Mouse (Mus musculus): Measurements from ENCODE around the gene Ufsp2. TPM values are rescaled to one million over a fixed set of nuclear protein-coding genes. Genes with fewer than 3 reads are reported as not detected.

The Ufsp2 gene
- total and polyA plus RNA-seq, 3 experiments, result 45.0 to 58.9 TPM; not detected in 1

- Histone ChIP-seq H3K9me3 (replicated peaks; ENCODE audit: insufficient read depth, low read length) (no peaks in the 10 kb centered on the region), H3K4me1 (ENCODE audit: control insufficient read depth in 1 of 2, insufficient read depth in 2 of 2, low read length in 2 of 2) (peaks cover 0 to 2% of the 10 kb centered on the region in 2 experiments; a peak in 3 of 4 replicates), H3K36me3 (ENCODE audit: control insufficient read depth in 1 of 2, insufficient read depth in 2 of 2, low read length in 2 of 2) (peaks cover 0 to 9% of the 10 kb centered on the region in 2 experiments; a peak in 2 of 4 replicates), H3K4me3 (ENCODE audit: control insufficient read depth in 1 of 2, insufficient read depth in 1 of 2, low read depth in 2 of 2, low read length in 2 of 2) (no peak overlapping the region), H3K9ac (ENCODE audit: control insufficient read depth, low read depth, low read length, poor library complexity, severe bottlenecking) (no peak overlapping the region), H3K27me3 (ENCODE audit: control insufficient read depth in 1 of 2, insufficient read depth in 2 of 2, low read length in 2 of 2) (no peaks in the 10 kb centered on the region), H3K79me2 (ENCODE audit: control insufficient read depth, insufficient read depth, low read length, poor library complexity) (no peaks in the 10 kb centered on the region), H3K27ac (ENCODE audit: control insufficient read depth, low read depth, low read length) (no peak overlapping the region)
- TF ChIP-seq ZNF384 (IDR thresholded peaks at IDR 0.05; ENCODE audit: low read depth, low read length), result peak; percentile 65
- no peak for TF ChIP-seq MYC (IDR thresholded peaks at IDR 0.05; ENCODE audit: low read depth, low read length)
- DNase-seq (ENCODE audit: low read depth, low spot score), result peak; percentile 54
Measured at GRCm38 (mm10) chr8:46010306-46010705, 35.0 kb downstream of the Ufsp2 start.

- DNase-seq (ENCODE audit: low read depth, low spot score), result no peak
- H3K9me3 ChIP-seq (replicated peaks; ENCODE audit: insufficient read depth, low read length), result no peaks in the 10 kb centered on the region
- no peak for TF ChIP-seq GATA1 (IDR thresholded peaks at IDR 0.05; ENCODE audit: low read depth, low read length)
- TF ChIP-seq SIN3A (IDR thresholded peaks at IDR 0.05; ENCODE audit: low read length), result no peak
- no peak for TF ChIP-seq MYC (IDR thresholded peaks at IDR 0.05; ENCODE audit: low read depth, low read length)
- no peak for TF ChIP-seq BHLHE40 (IDR thresholded peaks at IDR 0.05; ENCODE audit: borderline replicate concordance, low read depth, low read length)
- TF ChIP-seq TBP (IDR thresholded peaks at IDR 0.05; ENCODE audit: low read depth, low read length), result no peak
- no peak for TF ChIP-seq MEF2A (IDR thresholded peaks at IDR 0.05; ENCODE audit: extremely low read depth, insufficient replicate concordance, low read depth, low read length, poor library complexity, severe bottlenecking)
- no peak for TF ChIP-seq E2F4 (IDR thresholded peaks at IDR 0.05; ENCODE audit: borderline replicate concordance, low read depth, low read length)
- no peak for TF ChIP-seq JUND (IDR thresholded peaks at IDR 0.05; ENCODE audit: low read depth, low read length)
- no peak for TF ChIP-seq EP300 (IDR thresholded peaks at IDR 0.05; ENCODE audit: low read depth in 1 of 2, low read length in 2 of 2)
- no peak for TF ChIP-seq CHD2 (IDR thresholded peaks at IDR 0.05; ENCODE audit: low read length)
- no peak for TF ChIP-seq CHD1 (IDR thresholded peaks at IDR 0.05; ENCODE audit: low read depth, low read length)
- no peak for TF ChIP-seq ZNF384 (IDR thresholded peaks at IDR 0.05; ENCODE audit: low read depth, low read length)
- TF ChIP-seq ZC3H11A (IDR thresholded peaks at IDR 0.05; ENCODE audit: low read depth, low read length), result no peak
- no peak for TF ChIP-seq TAL1 (IDR thresholded peaks at IDR 0.05; ENCODE audit: low read length)
- no peak for TF ChIP-seq NELFE (IDR thresholded peaks at IDR 0.05; ENCODE audit: low read depth, low read length)
- TF ChIP-seq POLR2AphosphoS5 (IDR thresholded peaks at IDR 0.05; ENCODE audit: borderline replicate concordance, low read depth, low read length), result no peak
- TF ChIP-seq USF2 (IDR thresholded peaks at IDR 0.05; ENCODE audit: borderline replicate concordance in 1 of 2, insufficient read depth in 1 of 2, low read depth in 1 of 2, low read length in 2 of 2), result no peak
- no peak for TF ChIP-seq RAD21 (IDR thresholded peaks at IDR 0.05; ENCODE audit: low read depth, low read length)
- no peak overlapping the region for H3K9ac ChIP-seq (ENCODE audit: control insufficient read depth, low read depth, low read length, poor library complexity, severe bottlenecking)
- H3K36me3 ChIP-seq (ENCODE audit: control insufficient read depth in 1 of 2, insufficient read depth in 2 of 2, low read length in 2 of 2), result peaks cover 0 to 5% of the 10 kb centered on the region in 2 experiments; a peak in 2 of 4 replicates
- no peak overlapping the region for H3K4me3 ChIP-seq (ENCODE audit: control insufficient read depth in 1 of 2, insufficient read depth in 1 of 2, low read depth in 2 of 2, low read length in 2 of 2)
- H3K79me2 ChIP-seq (ENCODE audit: control insufficient read depth, insufficient read depth, low read length, poor library complexity), result no peaks in the 10 kb centered on the region
- H3K27ac ChIP-seq (ENCODE audit: control insufficient read depth, low read depth, low read length), result no peak overlapping the region
- no peaks in the 10 kb centered on the region; a peak in 2 of 4 replicates for H3K4me1 ChIP-seq (ENCODE audit: control insufficient read depth in 1 of 2, insufficient read depth in 2 of 2, low read length in 2 of 2)
- H3K27me3 ChIP-seq (ENCODE audit: control insufficient read depth in 1 of 2, insufficient read depth in 2 of 2, low read length in 2 of 2), result no peaks in the 10 kb centered on the region
Measured at GRCm38 (mm10) chr8:46010746-46011680, 35.7 kb downstream of the Ufsp2 start.
